Mouse (Mus musculus): Measurements from ENCODE around the gene Prkaa1. TPM values are rescaled to one million over a fixed set of nuclear protein-coding genes. Genes with fewer than 3 reads are reported as not detected.

Gene Prkaa1
- polyA plus RNA-seq, 1 experiment from 2014 or later: 26.0 TPM

DNA sequence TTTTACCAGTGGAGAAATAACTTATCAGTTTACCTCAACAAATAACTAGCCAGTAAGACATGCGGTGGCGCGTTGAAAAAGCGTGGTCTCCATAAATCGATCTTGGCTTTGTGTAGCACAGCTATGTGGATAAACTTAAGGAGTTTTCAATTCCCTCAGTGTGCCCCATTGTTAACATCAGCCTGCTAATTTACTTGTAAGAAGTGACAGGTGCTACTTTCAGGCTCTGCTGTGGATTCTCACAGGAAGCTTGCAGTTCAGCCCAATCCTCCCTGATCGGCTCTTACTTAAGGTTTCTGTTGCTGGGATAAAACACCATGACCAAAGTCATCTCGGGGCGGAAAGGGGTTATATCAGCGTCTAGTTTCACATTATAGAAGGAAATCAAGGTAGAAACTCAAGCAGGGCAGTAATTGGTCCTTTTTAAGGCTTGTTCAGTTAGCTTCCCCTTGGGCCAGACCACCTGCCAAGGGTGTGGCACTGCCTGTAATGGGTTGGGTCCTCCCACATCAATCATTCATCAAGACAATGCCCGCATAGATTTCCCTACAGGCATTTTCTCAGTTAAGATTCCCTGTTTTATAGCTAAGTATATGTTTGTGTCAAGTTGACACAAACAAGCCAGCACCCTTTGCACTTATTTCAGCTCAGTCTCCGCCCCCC, 41.1 kb downstream of the Prkaa1 start:
- Histone ChIP-seq H3K27me3 (replicated peaks; ENCODE audit: control insufficient read depth, insufficient read depth, low read length) (no peaks in the 10 kb centered on the region), H3K4me2 (ENCODE audit: low read length) (peak overlapping the region; percentile 66), H3K4me1 (replicated peaks; ENCODE audit: control insufficient read depth, insufficient read depth, low read length) (peaks cover 18% of the 10 kb centered on the region), H3K9ac (ENCODE audit: low read length) (peak overlapping the region; percentile 84), H3K36me3 (ENCODE audit: control insufficient read depth, insufficient read depth, low read length) (peaks cover 5% of the 10 kb centered on the region), H3K9me3 (ENCODE audit: control insufficient read depth, low read length) (no peaks in the 10 kb centered on the region), H3K4me3 (ENCODE audit: low read depth, low read length) (peak overlapping the region; percentile 87), H3K27ac (ENCODE audit: low read depth) (peak overlapping the region; percentile 91)
- peak; percentile 65 for ATAC-seq (replicated peaks; ENCODE audit: low FRiP score, low TSS enrichment, low read depth)
- DNase-seq (ENCODE audit: low spot score): peak; percentile 66
- WGBS: 34% methylated on average over 10 of the region's 11 CpGs

DNA sequence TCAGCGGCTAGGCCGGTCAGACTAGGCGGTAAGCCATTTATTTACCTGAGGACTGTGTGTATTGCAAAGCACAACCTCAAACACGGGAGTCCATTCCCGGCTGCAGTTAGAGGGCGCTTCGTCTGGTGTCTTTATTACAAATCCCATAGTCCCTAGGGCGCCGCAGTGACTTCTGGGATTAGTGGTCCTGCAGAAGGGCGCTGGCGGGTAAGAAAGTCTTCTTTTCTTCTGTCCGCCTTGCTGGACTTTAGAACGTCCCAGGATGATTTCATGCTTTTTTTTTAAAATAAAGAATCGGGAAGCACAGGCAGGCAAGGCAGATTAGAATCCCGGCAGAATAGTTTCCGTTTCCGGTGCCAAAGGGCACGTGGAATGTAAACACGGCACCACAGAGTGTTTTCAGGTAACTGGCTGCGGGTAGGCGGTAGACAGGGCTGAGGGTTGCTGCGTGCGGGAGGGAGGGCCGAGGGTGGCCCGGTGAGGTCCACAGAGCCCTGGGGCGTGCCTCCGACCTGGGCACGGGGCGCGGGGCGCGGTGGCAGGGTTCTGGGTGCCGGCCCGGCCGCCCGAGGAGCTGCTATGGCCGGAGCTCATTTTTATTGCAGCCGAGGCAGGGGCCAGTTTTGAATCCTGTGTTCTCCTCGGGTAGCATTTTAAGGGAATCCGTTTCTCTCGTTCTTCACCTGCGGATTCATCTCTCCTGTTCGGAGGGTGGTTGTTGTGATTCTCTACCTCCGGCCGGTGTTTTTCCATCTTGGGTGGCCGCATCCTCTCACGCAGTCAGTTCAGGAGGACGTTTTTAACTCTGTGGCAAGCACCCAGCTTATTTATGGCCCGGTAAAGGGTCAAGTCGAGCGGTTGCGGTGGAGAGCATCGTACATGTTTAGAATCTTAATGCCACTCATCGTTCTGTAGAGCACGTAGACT, 42.0 kb downstream of the Prkaa1 start, which contains the start of gene Ttc33:
Ttc33 (plus strand) TSS at position 160 of the 927 bp plus-strand sequence.
- under 1% methylated on average over 51 of the region's 55 CpGs for WGBS
- H3K4me2 ChIP-seq (ENCODE audit: low read length): peak within 1 kb of the TSS; percentile 66
- ATAC-seq (replicated peaks; ENCODE audit: low FRiP score, low TSS enrichment, low read depth): peak; percentile 83

DNA sequence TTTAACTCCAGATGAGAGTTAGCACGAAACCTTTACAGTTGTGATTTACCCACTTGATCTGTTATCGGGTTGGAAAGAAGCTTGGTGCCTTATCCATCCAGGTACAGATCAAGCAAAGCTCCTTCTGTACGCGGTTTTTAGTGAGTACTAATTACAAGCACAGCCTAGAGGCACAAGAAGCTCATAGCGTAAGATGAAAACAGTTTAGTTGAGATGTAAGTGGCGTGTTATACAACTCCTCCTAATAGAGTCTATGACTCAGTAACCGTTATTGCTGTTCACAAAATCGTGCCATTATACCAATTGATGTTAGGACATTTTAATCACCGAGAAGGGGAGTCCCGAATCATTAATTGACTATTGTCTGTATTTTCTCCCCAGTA, 42.6 kb downstream of the Prkaa1 start:
- WGBS: 30% methylated on average over 10 of the region's 10 CpGs
- Histone ChIP-seq H3K4me2 (ENCODE audit: low read length) (peak overlapping the region; percentile 66), H3K4me1 (replicated peaks; ENCODE audit: control insufficient read depth, insufficient read depth, low read length) (peaks cover 18% of the 10 kb centered on the region), H3K27ac (ENCODE audit: low read depth) (0 out of 2 replicates have a peak overlapping the region, but pooled peaks have one; percentile 91), H3K9me3 (ENCODE audit: control insufficient read depth, low read length) (no peaks in the 10 kb centered on the region), H3K4me3 (ENCODE audit: low read depth, low read length) (peak overlapping the region; percentile 87), H3K36me3 (ENCODE audit: control insufficient read depth, insufficient read depth, low read length) (peaks cover 20% of the 10 kb centered on the region), H3K27me3 (replicated peaks; ENCODE audit: control insufficient read depth, insufficient read depth, low read length) (no peaks in the 10 kb centered on the region), H3K9ac (ENCODE audit: low read length) (peak overlapping the region; percentile 84)
- ATAC-seq (replicated peaks; ENCODE audit: low FRiP score, low TSS enrichment, low read depth) (no peak), DNase-seq (ENCODE audit: low spot score) (no peak)

More for the DNA sequence above, 42.0 kb downstream of the Prkaa1 start, which contains the start of gene Ttc33:
- Histone ChIP-seq H3K9me3 (ENCODE audit: control insufficient read depth, low read length) (no peaks in the 10 kb centered on the region), H3K9ac (ENCODE audit: low read length) (peak within 1 kb of the TSS; percentile 84), H3K4me3 (ENCODE audit: low read depth, low read length) (peak within 1 kb of the TSS; percentile 87), H3K27ac (ENCODE audit: low read depth) (peak within 1 kb of the TSS; percentile 91), H3K36me3 (ENCODE audit: control insufficient read depth, insufficient read depth, low read length) (peaks cover 13% of the 10 kb centered on the region), H3K4me1 (replicated peaks; ENCODE audit: control insufficient read depth, insufficient read depth, low read length) (peaks cover 18% of the 10 kb centered on the region), H3K27me3 (replicated peaks; ENCODE audit: control insufficient read depth, insufficient read depth, low read length) (no peaks in the 10 kb centered on the region)
- DNase-seq (ENCODE audit: low spot score): peak; percentile 87

DNA sequence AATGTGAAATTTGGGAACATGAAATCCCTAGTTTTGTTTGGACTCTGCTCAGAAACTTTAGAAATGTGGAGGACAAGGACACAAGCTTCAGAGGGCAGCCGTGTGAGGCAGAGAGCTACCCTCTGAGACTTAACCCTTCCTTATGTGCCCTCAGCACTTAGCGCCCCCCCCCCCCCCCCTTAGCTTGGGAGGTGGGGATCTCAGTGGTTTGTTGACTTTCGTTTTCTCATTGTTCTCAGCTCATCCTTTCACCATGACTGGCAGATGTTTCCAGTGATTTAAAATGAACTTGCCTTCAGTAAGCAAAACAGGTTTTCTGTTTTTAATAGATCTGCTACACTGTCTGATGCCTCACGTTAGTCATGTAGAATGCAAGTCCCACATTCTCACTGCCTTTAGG, 43.5 kb downstream of the Prkaa1 start:
- Histone ChIP-seq H3K27ac (ENCODE audit: low read depth) (no peak overlapping the region), H3K4me2 (ENCODE audit: low read length) (no peak overlapping the region), H3K4me3 (ENCODE audit: low read depth, low read length) (no peak overlapping the region), H3K9me3 (ENCODE audit: control insufficient read depth, low read length) (no peaks in the 10 kb centered on the region), H3K27me3 (replicated peaks; ENCODE audit: control insufficient read depth, insufficient read depth, low read length) (no peaks in the 10 kb centered on the region), H3K36me3 (ENCODE audit: control insufficient read depth, insufficient read depth, low read length) (peaks cover 26% of the 10 kb centered on the region), H3K4me1 (replicated peaks; ENCODE audit: control insufficient read depth, insufficient read depth, low read length) (peaks cover 18% of the 10 kb centered on the region), H3K9ac (ENCODE audit: low read length) (no peak overlapping the region)
- ATAC-seq (replicated peaks; ENCODE audit: low FRiP score, low TSS enrichment, low read depth) (no peak), DNase-seq (ENCODE audit: low spot score) (no peak)
- WGBS: 70% methylated on average over 4 of the region's 4 CpGs

DNA sequence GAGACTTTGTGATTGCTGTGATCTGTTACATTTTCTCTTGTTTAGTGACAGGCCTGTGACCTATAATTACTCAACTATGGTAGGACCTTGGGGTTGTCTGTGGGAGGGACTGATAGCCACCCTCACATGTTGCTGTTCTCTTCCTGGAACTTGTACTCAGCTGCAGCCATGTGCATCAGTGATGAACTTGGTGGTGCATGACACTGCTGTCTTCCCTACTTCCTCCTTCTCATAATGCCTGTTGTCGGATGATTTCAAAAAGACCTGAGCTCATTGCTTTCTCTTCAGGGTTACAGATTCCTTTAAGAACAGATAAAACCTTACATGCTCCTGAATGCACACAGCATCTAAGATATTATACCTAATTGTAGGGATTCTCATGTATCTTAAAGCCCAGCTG, 44.4 kb downstream of the Prkaa1 start:
- H3K4me2 ChIP-seq (ENCODE audit: low read length): no peak overlapping the region
- H3K4me3 ChIP-seq (ENCODE audit: low read depth, low read length): no peak overlapping the region
- no peak overlapping the region for H3K27ac ChIP-seq (ENCODE audit: low read depth)
- H3K27me3 ChIP-seq (replicated peaks; ENCODE audit: control insufficient read depth, insufficient read depth, low read length): no peaks in the 10 kb centered on the region
- H3K4me1 ChIP-seq (replicated peaks; ENCODE audit: control insufficient read depth, insufficient read depth, low read length): peaks cover 18% of the 10 kb centered on the region
- no peaks in the 10 kb centered on the region for H3K9me3 ChIP-seq (ENCODE audit: control insufficient read depth, low read length)
- DNase-seq (ENCODE audit: low spot score): no peak
- peaks cover 23% of the 10 kb centered on the region for H3K36me3 ChIP-seq (ENCODE audit: control insufficient read depth, insufficient read depth, low read length)
- H3K9ac ChIP-seq (ENCODE audit: low read length): no peak overlapping the region
- no peak for ATAC-seq (replicated peaks; ENCODE audit: low FRiP score, low TSS enrichment, low read depth)
- 97% methylated on average over 1 of the region's 1 CpGs for WGBS

DNA sequence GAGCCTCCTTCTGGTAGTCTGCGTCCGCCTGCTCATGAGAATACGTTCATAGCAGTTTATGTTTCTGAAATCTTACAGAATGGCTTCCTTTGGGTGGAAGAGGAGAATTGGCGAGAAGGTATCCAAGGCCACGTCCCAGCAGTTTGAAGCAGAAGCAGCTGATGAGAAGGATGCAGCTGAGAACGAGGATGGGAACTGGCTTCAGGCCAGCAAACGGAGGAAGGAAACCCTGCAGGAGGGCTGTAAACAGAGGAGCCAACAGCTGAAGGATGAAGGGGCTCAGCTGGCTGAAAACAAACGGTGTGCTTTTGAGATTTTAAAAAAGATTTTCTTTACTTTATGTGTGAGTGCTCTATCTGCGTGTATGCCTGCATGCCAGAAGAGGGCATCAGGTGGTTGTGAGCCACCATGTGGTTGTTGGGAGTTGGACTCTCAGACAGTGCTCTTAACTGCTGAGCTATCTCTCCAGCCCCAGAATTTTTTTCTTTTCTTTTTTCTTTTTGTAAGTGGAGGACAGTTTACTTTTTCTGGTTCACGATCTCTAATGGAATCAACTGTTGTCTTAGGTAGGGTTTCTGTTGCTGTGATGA, 45.9 kb downstream of the Prkaa1 start:
- H3K4me2 ChIP-seq (ENCODE audit: low read length): no peak overlapping the region
- peaks cover 23% of the 10 kb centered on the region for H3K36me3 ChIP-seq (ENCODE audit: control insufficient read depth, insufficient read depth, low read length)
- no peaks in the 10 kb centered on the region for H3K9me3 ChIP-seq (ENCODE audit: control insufficient read depth, low read length)
- DNase-seq (ENCODE audit: low spot score): no peak
- no peak overlapping the region for H3K27ac ChIP-seq (ENCODE audit: low read depth)
- no peaks in the 10 kb centered on the region for H3K27me3 ChIP-seq (replicated peaks; ENCODE audit: control insufficient read depth, insufficient read depth, low read length)
- 61% methylated on average over 10 of the region's 10 CpGs for WGBS
- H3K4me1 ChIP-seq (replicated peaks; ENCODE audit: control insufficient read depth, insufficient read depth, low read length): peaks cover 13% of the 10 kb centered on the region
- no peak for ATAC-seq (replicated peaks; ENCODE audit: low FRiP score, low TSS enrichment, low read depth)
- H3K4me3 ChIP-seq (ENCODE audit: low read depth, low read length): no peak overlapping the region
- H3K9ac ChIP-seq (ENCODE audit: low read length): no peak overlapping the region

DNA sequence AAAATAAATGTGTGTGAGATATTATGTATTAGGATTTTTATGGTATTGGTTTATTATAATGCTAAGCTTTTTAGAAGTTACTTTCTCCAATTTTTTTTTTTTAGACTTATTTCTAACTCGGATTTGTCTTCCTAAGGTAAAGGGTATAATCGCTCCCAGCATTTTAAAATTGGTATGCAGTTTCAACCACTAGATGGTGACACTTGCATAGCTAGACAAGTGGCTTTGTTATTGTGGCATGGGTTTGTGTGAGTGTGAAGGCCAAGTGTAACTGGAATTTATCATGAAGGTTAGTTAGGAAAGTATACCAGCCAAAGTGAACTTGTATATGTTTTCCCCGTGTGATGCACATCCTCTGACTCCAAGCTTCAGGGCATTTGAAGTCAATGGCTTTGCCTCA, 50.2 kb downstream of the Prkaa1 start:
- no peaks in the 10 kb centered on the region for H3K9me3 ChIP-seq (ENCODE audit: control insufficient read depth, low read length)
- H3K4me1 ChIP-seq (replicated peaks; ENCODE audit: control insufficient read depth, insufficient read depth, low read length): peaks cover 5% of the 10 kb centered on the region; the same call in 1 of the 2 replicates
- no peaks in the 10 kb centered on the region for H3K27me3 ChIP-seq (replicated peaks; ENCODE audit: control insufficient read depth, insufficient read depth, low read length)
- no peak overlapping the region for H3K27ac ChIP-seq (ENCODE audit: low read depth)
- ATAC-seq (replicated peaks; ENCODE audit: low FRiP score, low TSS enrichment, low read depth): no peak
- H3K4me3 ChIP-seq (ENCODE audit: low read depth, low read length): no peak overlapping the region
- peaks cover 30% of the 10 kb centered on the region for H3K36me3 ChIP-seq (ENCODE audit: control insufficient read depth, insufficient read depth, low read length)
- WGBS: 84% methylated on average over 3 of the region's 3 CpGs
- no peak overlapping the region for H3K9ac ChIP-seq (ENCODE audit: low read length)
- no peak overlapping the region for H3K4me2 ChIP-seq (ENCODE audit: low read length)
- DNase-seq (ENCODE audit: low spot score): no peak

DNA sequence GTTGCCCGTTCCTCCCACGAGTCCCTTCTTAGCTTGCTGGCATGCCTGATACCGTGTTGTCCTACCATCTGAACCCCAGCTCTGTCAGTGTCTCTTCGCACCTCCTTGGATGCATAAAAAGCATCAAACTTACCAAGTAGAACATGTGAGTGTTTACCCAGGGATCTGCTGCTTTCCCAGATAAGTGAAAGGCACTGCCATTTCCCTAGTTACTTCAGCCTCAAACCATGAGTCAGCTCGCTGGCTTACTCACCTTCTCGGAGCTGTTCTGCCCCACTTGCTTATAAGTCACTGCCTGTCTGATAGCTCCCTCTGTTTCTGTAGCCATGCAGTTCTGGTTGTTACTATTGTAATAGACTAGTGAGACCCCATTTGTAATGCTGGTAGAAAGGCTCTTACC, 50.8 kb downstream of the Prkaa1 start:
- ATAC-seq (replicated peaks; ENCODE audit: low FRiP score, low TSS enrichment, low read depth) (no peak), DNase-seq (ENCODE audit: low spot score) (no peak)
- Histone ChIP-seq H3K4me2 (ENCODE audit: low read length) (no peak overlapping the region), H3K9ac (ENCODE audit: low read length) (no peak overlapping the region), H3K4me1 (replicated peaks; ENCODE audit: control insufficient read depth, insufficient read depth, low read length) (peaks cover under 1% of the 10 kb centered on the region; the same call in 1 of the 2 replicates), H3K36me3 (ENCODE audit: control insufficient read depth, insufficient read depth, low read length) (peaks cover 30% of the 10 kb centered on the region), H3K9me3 (ENCODE audit: control insufficient read depth, low read length) (no peaks in the 10 kb centered on the region), H3K27me3 (replicated peaks; ENCODE audit: control insufficient read depth, insufficient read depth, low read length) (no peaks in the 10 kb centered on the region), H3K27ac (ENCODE audit: low read depth) (no peak overlapping the region), H3K4me3 (ENCODE audit: low read depth, low read length) (no peak overlapping the region)
- WGBS: 90% methylated on average over 6 of the region's 6 CpGs

All from intestine, embryonic 14.5 days (tissue).